Mouse (Mus musculus) G1E-ER4 (cell line): ENCODE measurements at regions not wholly inside any gene's neighbourhood (a gene's known extent, or its start where the extent isn't known, plus 50 kb on each side); places are given as distances from the start of the nearest gene placed in this dataset.

Experiments used
- GATA1 ChIP-seq: IDR thresholded peaks from one replicate; pipeline ENCODE4 v1.8.0; 2012; ENCODE audit warnings: low read length, inconsistent platforms

- TF ChIP-seq GATA1, result no peak
These were observed 133.1 kb downstream of the Tgfb2 start for GRCm38 (mm10) chr1:186572651-186573050.

DNA sequence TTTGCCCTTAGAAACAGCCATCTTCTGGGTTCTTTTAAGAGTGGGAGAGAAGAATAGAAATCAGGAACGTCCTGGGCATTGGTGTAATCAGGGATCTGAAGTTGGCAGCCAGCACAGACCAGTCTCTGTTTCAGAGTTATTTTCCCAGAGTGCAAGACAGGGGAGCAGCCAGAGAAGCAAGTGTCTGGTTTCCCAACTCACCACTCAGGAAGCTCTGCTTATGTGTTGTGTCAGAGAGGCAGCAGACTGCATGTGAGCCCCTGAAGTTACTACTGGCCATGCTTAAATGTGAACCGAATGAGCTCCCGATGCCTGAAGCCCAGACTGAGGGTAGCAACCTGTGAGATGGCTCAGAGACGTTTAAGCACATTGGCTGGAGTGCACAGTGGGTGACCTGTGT, 133.7 kb downstream of the Tgfb2 start:
- no peak for TF ChIP-seq GATA1

GRCm38 (mm10) chr1:186568496-186568895, 137.3 kb downstream of the Tgfb2 start:
- TF ChIP-seq GATA1, result no peak

GRCm38 (mm10) chr1:186568076-186568475, 137.7 kb downstream of the Tgfb2 start:
- no peak for TF ChIP-seq GATA1

GRCm38 (mm10) chr1:186567136-186567826, 138.5 kb downstream of the Tgfb2 start:
- TF ChIP-seq GATA1, result no peak

DNA sequence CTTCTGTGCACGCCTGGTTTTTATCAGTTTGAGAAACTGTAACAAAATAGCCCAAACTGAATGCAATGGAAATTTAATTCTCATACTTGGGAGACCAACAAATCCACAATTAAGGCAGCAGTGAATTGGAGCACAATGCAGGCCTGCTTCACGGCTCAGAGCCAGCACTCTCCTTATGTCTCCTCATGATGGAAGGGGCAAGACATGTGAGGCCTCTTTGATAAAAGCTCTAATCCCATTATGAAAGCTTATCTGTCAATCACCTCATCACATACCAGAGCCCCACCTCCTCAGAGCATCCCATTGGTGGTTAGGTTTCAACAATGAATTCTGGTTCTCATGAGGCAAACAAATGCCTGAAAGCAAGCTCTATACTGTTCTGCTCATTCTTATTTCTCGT, 143.8 kb downstream of the Tgfb2 start:
- no peak for TF ChIP-seq GATA1

- TF ChIP-seq GATA1, result no peak
These were observed 150.3 kb downstream of the Tgfb2 start for GRCm38 (mm10) chr1:186555441-186555975.

- TF ChIP-seq GATA1, result no peak
These were observed 151.2 kb downstream of the Tgfb2 start for GRCm38 (mm10) chr1:186554520-186555010.

DNA sequence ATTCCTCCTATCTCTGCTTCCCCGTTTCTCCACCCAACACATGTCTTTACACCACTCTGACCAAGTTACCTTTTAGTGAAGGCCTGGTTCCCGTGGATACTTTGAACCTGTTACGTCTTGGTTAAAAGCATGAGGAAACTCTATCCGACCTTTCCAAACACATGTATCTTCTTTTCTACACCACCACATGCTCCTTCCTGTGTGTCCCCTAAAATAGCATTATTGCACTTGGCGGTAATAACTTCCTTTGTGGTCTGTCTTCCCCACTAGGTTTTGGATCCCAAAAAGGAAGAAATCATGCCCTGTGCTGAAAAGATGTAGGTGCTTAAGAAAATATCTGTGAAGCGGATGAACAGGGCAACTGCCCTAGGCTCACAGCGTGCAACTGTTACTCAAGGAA, 153.1 kb downstream of the Tgfb2 start:
- no peak for TF ChIP-seq GATA1

GRCm38 (mm10) chr1:186550265-186550885, 155.4 kb downstream of the Tgfb2 start:
- TF ChIP-seq GATA1, result no peak

DNA sequence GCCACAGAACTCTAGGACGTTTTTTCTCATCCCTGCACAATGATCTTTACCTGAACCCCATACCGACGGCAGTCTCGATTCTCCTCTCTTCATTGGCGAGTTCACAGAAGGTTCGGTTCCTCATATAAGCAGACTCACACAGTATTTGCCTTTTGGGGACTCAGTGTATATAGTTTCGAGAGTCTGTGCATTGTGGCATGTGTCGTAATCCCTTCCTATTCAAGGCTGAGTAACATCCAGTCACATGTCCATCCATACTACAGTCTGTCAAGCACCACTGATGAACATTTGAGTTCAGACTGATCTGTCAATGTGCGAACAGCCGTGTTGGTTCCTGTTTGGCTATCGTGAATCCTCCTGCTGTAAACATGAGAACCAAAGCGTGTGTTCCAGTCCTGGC, 156.6 kb downstream of the Tgfb2 start:
- no peak for TF ChIP-seq GATA1

GRCm38 (mm10) chr1:186546386-186547185, 159.2 kb downstream of the Tgfb2 start:
- TF ChIP-seq GATA1, result no peak

DNA sequence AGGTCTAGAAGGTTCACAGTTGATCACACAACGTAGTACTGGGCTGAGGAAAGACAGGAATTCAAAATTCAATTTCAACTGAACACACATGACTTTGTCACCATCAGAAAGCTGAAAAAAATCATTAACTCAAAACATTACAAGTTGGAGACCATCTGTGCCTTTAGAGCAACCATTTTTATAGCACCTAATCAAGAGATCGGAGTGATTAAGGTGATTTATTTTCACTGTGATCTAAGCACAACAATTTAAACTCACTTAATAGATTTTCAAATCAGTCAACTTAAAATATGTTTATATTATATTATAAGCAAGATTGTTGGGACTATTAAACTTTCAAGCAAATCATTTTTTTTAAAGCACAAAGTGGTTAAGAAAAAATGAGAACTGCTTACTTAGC, 165.7 kb downstream of the Tgfb2 start:
- TF ChIP-seq GATA1, result no peak

GRCm38 (mm10) chr1:186538233-186538632, 167.6 kb downstream of the Tgfb2 start:
- TF ChIP-seq GATA1, result no peak

- no peak for TF ChIP-seq GATA1
These were observed 189.8 kb downstream of the Tgfb2 start for GRCm38 (mm10) chr1:186515976-186516375.

GRCm38 (mm10) chr1:186515071-186515470, 190.7 kb downstream of the Tgfb2 start:
- no peak for TF ChIP-seq GATA1
